Mouse (Mus musculus): Measurements from ENCODE around the gene Zbtb38. TPM values are rescaled to one million over a fixed set of nuclear protein-coding genes. Genes with fewer than 3 reads are reported as not detected.
"Not testable (repeated sequence)": the region's sequence is repeated elsewhere in the genome, so short reads cannot be mapped to it uniquely, and the experiment has no call there.

Gene Zbtb38
- polyA plus RNA-seq, 1 experiment from 2014 or later: 21.0 TPM

DNA sequence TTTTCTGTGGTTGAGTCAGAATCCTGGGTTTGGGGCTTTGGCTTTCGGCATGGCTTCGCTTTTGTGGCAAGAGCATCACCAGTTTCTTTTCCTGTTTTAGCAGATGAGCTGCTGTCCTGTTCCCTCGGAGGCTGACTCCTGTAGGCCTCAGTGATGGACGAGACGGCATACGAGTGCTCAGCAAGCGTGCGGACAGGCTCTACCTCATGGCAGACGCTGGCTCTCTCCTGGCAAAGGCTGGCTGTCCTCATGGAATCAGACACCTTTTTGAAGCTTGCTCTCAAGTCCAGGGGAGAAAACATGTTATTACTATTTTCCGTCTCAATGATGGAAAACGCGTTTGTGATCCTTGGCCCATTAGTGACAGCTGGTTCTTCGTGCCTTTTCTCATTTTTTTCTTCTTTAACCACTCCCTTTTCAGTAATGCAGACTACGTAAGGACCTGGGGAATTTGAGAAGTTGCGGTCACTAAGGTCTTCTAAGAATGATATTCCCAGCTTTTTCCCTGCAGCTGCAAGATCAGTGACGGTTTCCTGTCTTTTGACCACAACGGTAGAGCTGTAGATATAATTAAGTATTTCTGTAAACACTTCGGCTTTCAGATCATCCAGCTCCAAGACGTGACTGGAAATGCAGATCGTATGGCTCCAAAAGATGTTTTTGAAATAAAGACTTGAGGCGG, 64.3 kb downstream of the Zbtb38 start:
- DNase-seq (ENCODE audit: low spot score) (no peak), ATAC-seq (replicated peaks; ENCODE audit: low FRiP score, low TSS enrichment, low read depth) (no peak)
- 64% methylated on average over 21 of the region's 21 CpGs for WGBS
- Histone ChIP-seq H3K4me3 (ENCODE audit: low read depth, low read length) (no peak overlapping the region), H3K27me3 (replicated peaks; ENCODE audit: control insufficient read depth, insufficient read depth, low read length) (no peaks in the 10 kb centered on the region), H3K4me2 (ENCODE audit: low read length) (no peak overlapping the region), H3K9ac (ENCODE audit: low read length) (no peak overlapping the region), H3K4me1 (replicated peaks; ENCODE audit: control insufficient read depth, insufficient read depth, low read length) (no peaks in the 10 kb centered on the region), H3K27ac (ENCODE audit: low read depth) (no peak overlapping the region; the same call in 1 of the 2 replicates), H3K9me3 (ENCODE audit: control insufficient read depth, low read length) (no peaks in the 10 kb centered on the region), H3K36me3 (ENCODE audit: control insufficient read depth, insufficient read depth, low read length) (peaks cover 31% of the 10 kb centered on the region)

DNA sequence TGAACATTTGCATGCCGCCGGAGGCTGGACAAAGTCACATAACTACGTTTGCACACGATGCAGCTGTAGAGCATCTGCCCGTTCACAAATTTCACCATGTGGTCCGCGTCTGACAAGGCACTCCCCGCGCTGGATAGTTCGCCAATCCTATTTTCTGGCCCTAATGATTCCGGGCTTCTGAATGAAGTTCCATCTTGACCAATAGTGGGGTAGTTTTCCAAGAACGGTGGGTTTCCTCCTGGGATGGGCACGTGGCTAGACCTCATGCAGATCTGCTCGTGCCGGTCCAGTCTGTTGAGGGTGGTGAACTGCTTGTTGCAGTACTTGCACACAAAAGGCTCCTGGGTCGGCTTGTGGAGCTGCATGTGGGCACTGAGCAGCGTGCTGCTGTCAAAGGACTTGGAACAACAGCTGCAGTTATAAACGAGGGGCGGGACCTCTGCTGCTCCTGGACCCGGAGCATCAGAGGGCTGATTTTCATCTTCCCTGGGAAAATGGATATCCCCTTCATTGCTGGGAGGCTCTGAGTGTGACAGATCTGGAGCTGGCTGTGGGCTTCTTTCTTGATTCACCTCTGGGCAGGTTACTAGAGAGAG, 64.9 kb downstream of the Zbtb38 start:
- 78% methylated on average over 20 of the region's 20 CpGs for WGBS
- Histone ChIP-seq H3K27ac (ENCODE audit: low read depth) (no peak overlapping the region; the same call in 1 of the 2 replicates), H3K4me1 (replicated peaks; ENCODE audit: control insufficient read depth, insufficient read depth, low read length) (no peaks in the 10 kb centered on the region), H3K4me3 (ENCODE audit: low read depth, low read length) (no peak overlapping the region), H3K36me3 (ENCODE audit: control insufficient read depth, insufficient read depth, low read length) (peaks cover 31% of the 10 kb centered on the region), H3K9ac (ENCODE audit: low read length) (no peak overlapping the region), H3K9me3 (ENCODE audit: control insufficient read depth, low read length) (no peaks in the 10 kb centered on the region), H3K27me3 (replicated peaks; ENCODE audit: control insufficient read depth, insufficient read depth, low read length) (no peaks in the 10 kb centered on the region), H3K4me2 (ENCODE audit: low read length) (no peak overlapping the region)
- DNase-seq (ENCODE audit: low spot score): no peak
- no peak for ATAC-seq (replicated peaks; ENCODE audit: low FRiP score, low TSS enrichment, low read depth)

DNA sequence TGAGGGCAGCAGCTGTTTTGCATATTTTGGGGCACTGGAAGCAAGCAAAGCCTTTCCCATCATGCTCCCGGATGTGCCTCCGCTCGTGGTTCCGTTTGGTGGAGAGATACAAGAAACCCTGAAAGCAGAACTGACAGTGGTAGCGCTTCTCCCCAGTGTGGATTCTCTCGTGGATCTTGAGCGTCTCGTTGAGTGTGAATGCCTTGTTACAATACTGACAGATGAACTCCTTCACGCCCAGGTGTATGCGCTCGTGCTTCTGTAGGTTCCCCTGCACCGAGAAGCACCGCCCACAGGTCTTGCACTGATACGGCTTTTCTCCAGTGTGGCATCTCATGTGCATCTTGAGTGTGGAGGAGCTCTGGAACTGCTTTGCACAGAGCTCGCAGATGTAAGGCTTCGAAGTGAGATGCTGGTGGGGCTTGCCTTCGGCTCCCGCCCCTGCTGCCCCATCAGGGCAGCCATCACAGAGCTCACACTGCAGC, 67.0 kb downstream of the Zbtb38 start:
- H3K4me3 ChIP-seq (ENCODE audit: low read depth, low read length): no peak overlapping the region
- H3K4me2 ChIP-seq (ENCODE audit: low read length): no peak overlapping the region
- no peaks in the 10 kb centered on the region for H3K4me1 ChIP-seq (replicated peaks; ENCODE audit: control insufficient read depth, insufficient read depth, low read length)
- no peak overlapping the region for H3K9ac ChIP-seq (ENCODE audit: low read length)
- WGBS: 92% methylated on average over 18 of the region's 18 CpGs
- no peaks in the 10 kb centered on the region for H3K9me3 ChIP-seq (ENCODE audit: control insufficient read depth, low read length)
- DNase-seq (ENCODE audit: low spot score) (no peak), ATAC-seq (replicated peaks; ENCODE audit: low FRiP score, low TSS enrichment, low read depth) (no peak)
- H3K27me3 ChIP-seq (replicated peaks; ENCODE audit: control insufficient read depth, insufficient read depth, low read length): no peaks in the 10 kb centered on the region
- H3K36me3 ChIP-seq (ENCODE audit: control insufficient read depth, insufficient read depth, low read length): peaks cover 31% of the 10 kb centered on the region
- no peak overlapping the region for H3K27ac ChIP-seq (ENCODE audit: low read depth)

DNA sequence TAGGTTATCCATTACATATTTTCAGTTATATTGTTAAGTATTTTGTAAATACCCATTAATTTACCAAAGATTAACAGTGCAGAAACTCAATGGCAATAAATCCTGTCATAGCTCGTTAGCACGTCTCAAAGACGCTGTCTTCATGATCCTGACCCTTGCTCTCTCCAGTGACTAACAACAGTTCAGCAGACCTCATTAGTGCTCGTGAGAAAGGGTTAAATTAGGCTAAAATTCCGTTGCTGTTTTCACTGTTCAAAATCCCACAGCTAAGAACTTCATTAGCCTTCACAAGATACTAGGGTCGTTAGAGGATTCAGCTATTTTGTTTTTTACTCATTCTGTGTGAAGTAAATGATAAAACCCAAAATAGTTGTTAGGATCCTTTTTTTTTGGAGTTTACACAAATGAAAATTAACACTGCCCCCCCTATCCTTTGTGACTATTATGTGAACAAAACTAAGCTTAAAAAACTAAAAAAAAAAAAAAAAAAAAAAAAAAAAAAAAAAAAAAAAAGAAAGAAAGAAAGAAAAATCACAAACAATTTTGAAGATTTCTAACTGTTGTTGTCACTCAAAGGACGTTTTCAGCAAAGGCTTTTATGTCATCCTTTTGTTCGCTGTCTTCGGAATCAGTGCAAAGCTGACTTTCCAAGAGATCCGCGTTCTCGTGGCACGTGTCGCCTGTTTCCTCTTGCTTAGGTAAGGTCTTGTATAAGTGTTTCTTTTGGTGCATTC, 67.6 kb downstream of the Zbtb38 start:
- ATAC-seq (replicated peaks; ENCODE audit: low FRiP score, low TSS enrichment, low read depth) (no peak), DNase-seq (ENCODE audit: low spot score) (no peak)

DNA sequence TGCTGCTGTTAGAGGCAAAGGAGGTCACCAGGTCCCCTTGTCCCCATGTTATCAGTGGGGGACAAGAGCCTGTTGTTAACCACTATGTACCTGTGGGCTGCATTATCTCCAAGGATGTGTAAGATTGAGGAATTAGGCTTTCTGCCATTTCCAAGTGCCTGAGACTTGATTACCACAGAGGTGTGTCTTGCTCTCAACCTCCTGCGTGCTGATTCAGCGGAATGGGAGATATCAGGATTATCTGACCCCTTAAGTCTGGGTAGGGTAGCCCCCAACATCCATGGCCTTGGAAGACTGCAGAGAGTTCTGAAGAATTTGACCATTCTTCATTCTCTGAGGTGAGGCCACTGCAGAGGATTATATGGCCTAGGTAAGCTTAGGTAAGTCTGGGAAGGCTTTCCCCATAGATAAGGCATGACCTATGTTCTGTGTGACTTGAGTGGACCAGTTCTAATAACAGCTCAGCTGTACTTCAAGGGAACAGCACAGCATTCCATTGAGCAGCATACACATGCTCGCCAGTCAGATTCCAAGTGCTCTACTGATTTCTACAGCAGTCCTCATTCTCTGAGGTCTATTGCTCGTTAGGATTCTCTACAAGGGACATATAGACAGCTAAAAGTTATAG, 68.4 kb downstream of the Zbtb38 start:
- 93% methylated on average over 4 of the region's 4 CpGs for WGBS
- H3K4me1 ChIP-seq (replicated peaks; ENCODE audit: control insufficient read depth, insufficient read depth, low read length): no peaks in the 10 kb centered on the region
- no peak overlapping the region for H3K4me2 ChIP-seq (ENCODE audit: low read length)
- H3K4me3 ChIP-seq (ENCODE audit: low read depth, low read length): no peak overlapping the region
- H3K27ac ChIP-seq (ENCODE audit: low read depth): no peak overlapping the region
- no peaks in the 10 kb centered on the region for H3K27me3 ChIP-seq (replicated peaks; ENCODE audit: control insufficient read depth, insufficient read depth, low read length)
- ATAC-seq (replicated peaks; ENCODE audit: low FRiP score, low TSS enrichment, low read depth) (no peak), DNase-seq (ENCODE audit: low spot score) (no peak)
- H3K36me3 ChIP-seq (ENCODE audit: control insufficient read depth, insufficient read depth, low read length): peaks cover 31% of the 10 kb centered on the region
- no peak overlapping the region for H3K9ac ChIP-seq (ENCODE audit: low read length)
- no peaks in the 10 kb centered on the region for H3K9me3 ChIP-seq (ENCODE audit: control insufficient read depth, low read length)

More for the DNA sequence above, 67.6 kb downstream of the Zbtb38 start:
- H3K4me2 ChIP-seq (ENCODE audit: low read length): no peak overlapping the region
- no peak overlapping the region for H3K27ac ChIP-seq (ENCODE audit: low read depth)
- no peaks in the 10 kb centered on the region for H3K9me3 ChIP-seq (ENCODE audit: control insufficient read depth, low read length)
- no peaks in the 10 kb centered on the region for H3K27me3 ChIP-seq (replicated peaks; ENCODE audit: control insufficient read depth, insufficient read depth, low read length)
- no peak overlapping the region for H3K9ac ChIP-seq (ENCODE audit: low read length)
- no peak overlapping the region for H3K4me3 ChIP-seq (ENCODE audit: low read depth, low read length)
- peaks cover 31% of the 10 kb centered on the region for H3K36me3 ChIP-seq (ENCODE audit: control insufficient read depth, insufficient read depth, low read length)
- 86% methylated on average over 14 of the region's 14 CpGs for WGBS
- H3K4me1 ChIP-seq (replicated peaks; ENCODE audit: control insufficient read depth, insufficient read depth, low read length): no peaks in the 10 kb centered on the region

DNA sequence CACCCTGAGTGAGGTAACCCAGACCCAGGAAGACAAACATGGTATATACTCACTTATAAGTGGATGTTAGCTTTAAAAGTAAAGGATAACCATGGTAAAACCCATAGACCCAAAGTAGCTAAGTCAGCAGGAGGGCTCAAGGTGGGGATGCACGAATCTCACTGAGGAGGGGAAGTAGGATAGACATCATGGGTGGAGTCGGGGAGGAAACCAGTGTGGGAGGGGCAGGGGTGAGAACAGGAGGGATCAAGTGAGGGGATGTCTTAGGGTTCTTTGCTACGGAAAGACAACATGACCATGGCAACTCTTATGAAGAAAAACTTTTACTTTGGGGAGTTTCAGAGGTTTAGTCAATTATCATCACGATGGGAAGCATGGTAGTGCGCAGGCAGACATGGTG, 74.0 kb downstream of the Zbtb38 start:
- no peak overlapping the region for H3K4me2 ChIP-seq (ENCODE audit: low read length)
- 83% methylated on average over 5 of the region's 5 CpGs for WGBS
- ATAC-seq (replicated peaks; ENCODE audit: low FRiP score, low TSS enrichment, low read depth): no peak
- H3K27ac ChIP-seq (ENCODE audit: low read depth): no peak overlapping the region
- H3K9ac ChIP-seq (ENCODE audit: low read length): no peak overlapping the region
- no peaks in the 10 kb centered on the region for H3K9me3 ChIP-seq (ENCODE audit: control insufficient read depth, low read length)
- H3K4me3 ChIP-seq (ENCODE audit: low read depth, low read length): no peak overlapping the region
- no peak for DNase-seq (ENCODE audit: low spot score)
- H3K4me1 ChIP-seq (replicated peaks; ENCODE audit: control insufficient read depth, insufficient read depth, low read length): 0 out of 2 replicates have a peak, but pooled peaks cover 5% of the 10 kb centered on the region
- no peaks in the 10 kb centered on the region for H3K27me3 ChIP-seq (replicated peaks; ENCODE audit: control insufficient read depth, insufficient read depth, low read length)
- H3K36me3 ChIP-seq (ENCODE audit: control insufficient read depth, insufficient read depth, low read length): 0 out of 2 replicates have a peak, but pooled peaks cover under 1% of the 10 kb centered on the region

DNA sequence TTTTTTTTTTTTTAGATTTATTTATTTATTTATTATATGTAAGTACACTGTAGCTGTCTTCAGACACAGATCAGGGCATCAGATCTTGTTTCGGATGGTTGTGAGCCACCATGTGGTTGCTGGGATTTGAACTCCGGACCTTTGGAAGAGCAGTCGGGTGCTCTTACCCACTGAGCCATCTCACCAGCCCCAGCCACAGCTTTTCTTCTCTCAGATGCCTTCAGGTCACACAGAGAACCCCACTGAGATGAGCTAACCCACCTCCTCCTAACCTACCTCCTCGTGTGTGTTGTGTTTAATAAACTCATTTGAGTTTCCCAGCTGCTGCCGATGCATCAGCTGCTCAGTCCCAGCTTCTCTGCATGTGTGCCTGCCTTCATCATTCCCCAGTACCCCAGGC, 74.9 kb downstream of the Zbtb38 start:
- H3K4me3 ChIP-seq (ENCODE audit: low read depth, low read length); H3K27me3 ChIP-seq (replicated peaks; ENCODE audit: control insufficient read depth, insufficient read depth, low read length); ATAC-seq (replicated peaks; ENCODE audit: low FRiP score, low TSS enrichment, low read depth); H3K4me1 ChIP-seq (replicated peaks; ENCODE audit: control insufficient read depth, insufficient read depth, low read length); H3K36me3 ChIP-seq (ENCODE audit: control insufficient read depth, insufficient read depth, low read length); H3K9ac ChIP-seq (ENCODE audit: low read length); H3K9me3 ChIP-seq (ENCODE audit: control insufficient read depth, low read length); H3K27ac ChIP-seq (ENCODE audit: low read depth); H3K4me2 ChIP-seq (ENCODE audit: low read length): not testable (repeated sequence)
- DNase-seq (ENCODE audit: low spot score): peak; percentile 13
- 86% methylated on average over 5 of the region's 5 CpGs for WGBS

DNA sequence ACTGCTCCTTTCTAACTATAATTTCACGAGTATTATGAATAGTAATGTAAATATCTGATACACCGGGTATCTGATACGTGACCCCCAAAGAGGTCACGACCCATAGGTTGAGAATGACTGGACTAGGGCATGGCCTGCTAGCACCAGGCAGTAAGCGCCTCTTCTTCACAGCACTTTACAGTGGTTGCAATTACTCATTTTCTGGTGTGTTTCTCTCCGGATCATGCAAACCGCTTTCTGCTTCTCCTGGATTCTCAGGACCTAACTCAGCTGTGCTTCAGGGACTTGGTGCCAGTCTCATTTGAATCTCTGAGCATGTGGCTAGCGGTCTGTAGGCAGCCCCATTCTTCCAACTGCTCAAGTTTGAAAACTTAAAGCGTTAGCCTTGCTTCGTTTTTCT, 76.0 kb downstream of the Zbtb38 start:
- WGBS: 88% methylated on average over 10 of the region's 10 CpGs
- Histone ChIP-seq H3K4me3 (ENCODE audit: low read depth, low read length) (no peak overlapping the region), H3K27me3 (replicated peaks; ENCODE audit: control insufficient read depth, insufficient read depth, low read length) (no peaks in the 10 kb centered on the region), H3K9me3 (ENCODE audit: control insufficient read depth, low read length) (no peaks in the 10 kb centered on the region), H3K9ac (ENCODE audit: low read length) (no peak overlapping the region), H3K4me1 (replicated peaks; ENCODE audit: control insufficient read depth, insufficient read depth, low read length) (0 out of 2 replicates have a peak, but pooled peaks cover 5% of the 10 kb centered on the region), H3K36me3 (ENCODE audit: control insufficient read depth, insufficient read depth, low read length) (no peaks in the 10 kb centered on the region), H3K4me2 (ENCODE audit: low read length) (no peak overlapping the region), H3K27ac (ENCODE audit: low read depth) (no peak overlapping the region)
- DNase-seq (ENCODE audit: low spot score): no peak
- no peak for ATAC-seq (replicated peaks; ENCODE audit: low FRiP score, low TSS enrichment, low read depth)
